Mouse (Mus musculus) adrenal gland, postnatal 0 days (tissue): ENCODE data around the gene Ankrd52. TPM values are rescaled to one million over a fixed set of nuclear protein-coding genes. Genes with fewer than 3 reads are reported as not detected.

Experiments
- microRNA-seq: library from miRNA; unstranded; fragments of <30 nt; microRNA quantifications from one replicate; pipeline ENCODE4, GENCODE M21; 2016; ENCODE audit warnings: borderline replicate concordance; ENCODE audit not compliant: insufficient number of aligned reads
- polyA plus RNA-seq: library from polyadenylated mRNA; unstranded; fragments of >200 nt; fragmentation: Nextera tagmentation; extraction: Ambion mirVana; gene quantifications from 2 replicates; pipeline ENCODE4 v1.2.1, GENCODE M21; 2015

The Ankrd52 gene
- 6.2 and 9.2 TPM in 2 replicates for polyA plus RNA-seq

DNA sequence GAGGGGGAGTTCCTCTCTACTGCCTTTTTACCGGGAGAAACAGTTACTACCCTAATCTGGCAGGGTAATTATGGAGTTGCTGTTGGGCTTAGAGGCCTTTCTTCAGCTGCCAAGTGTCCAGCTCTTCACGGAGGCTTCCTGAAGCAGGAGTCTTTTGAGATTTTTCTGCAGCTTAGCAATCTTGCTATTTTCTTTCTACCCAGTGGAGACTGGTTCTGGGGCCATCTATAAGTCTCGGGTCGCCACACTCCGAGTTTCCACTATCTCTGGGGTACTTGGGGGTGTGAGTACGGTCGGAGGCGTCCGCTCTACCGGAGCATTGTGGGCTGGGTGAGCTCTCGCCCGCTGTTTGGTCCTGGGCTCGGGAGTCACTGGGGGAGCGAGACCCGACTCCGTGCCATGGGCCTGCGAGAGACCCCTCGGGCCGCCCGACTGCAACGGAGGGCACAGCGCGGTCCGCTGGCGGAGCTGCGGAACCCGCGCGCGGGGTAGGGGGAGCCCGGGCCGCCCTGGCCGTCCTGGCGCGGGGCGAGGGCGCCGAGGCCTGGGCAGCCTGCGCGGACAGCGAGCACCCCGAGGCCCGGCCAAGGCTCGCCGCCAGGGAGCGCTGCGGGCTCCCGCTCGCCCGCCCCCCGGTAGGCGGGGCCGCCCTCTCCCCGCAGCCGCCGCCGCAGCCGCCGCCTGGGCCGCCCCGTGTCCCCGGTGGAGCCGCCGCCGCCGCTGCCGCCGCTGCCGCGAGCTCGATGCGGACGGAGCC, at the start of gene Ankrd52:
Ankrd52 (plus strand) TSS at position 661 of the 757 bp plus-strand sequence.

DNA sequence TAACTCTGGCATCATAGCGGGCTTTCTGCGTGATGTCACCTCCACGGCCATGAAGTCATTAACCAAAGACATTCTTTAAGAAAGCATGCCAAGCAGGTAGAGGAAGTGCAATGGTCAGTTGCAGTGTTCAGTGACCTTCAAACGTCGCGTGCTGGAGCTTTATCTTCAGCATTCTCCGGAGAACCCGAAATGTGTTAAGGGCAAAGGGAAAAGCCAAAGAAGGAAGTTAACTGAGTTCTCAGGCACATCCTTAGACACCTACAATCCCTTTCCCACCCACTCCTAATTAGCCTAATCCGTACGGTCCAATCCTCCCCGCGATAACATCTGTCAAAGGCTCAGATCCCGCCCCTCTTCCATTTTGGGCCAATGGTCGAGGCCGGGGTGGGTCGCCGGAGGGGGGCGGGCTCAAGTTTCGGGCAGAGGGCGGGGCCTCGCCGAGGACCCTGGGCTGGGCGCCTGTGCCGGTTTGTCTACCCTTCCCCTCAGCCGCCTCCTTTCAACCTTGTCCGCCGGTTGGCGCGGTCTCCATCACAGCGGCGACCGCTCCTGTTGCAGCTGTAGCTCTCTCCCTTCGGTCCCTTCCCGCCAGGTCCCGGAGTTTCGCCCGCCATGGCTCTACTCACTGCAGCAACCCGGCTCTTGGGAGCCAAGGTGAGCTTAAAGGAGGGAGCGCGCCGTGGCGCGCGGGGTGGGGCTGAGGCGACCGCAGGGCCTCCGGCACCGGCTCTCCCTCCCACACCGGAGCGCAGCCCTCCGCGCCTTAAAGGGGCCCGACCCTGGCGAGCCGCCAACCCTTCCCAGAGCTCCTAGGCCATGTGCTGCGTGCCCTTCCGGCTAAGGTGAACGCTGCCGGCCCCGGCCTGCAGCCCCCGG, 39.4 kb upstream of the Ankrd52 start, which contains the start of gene Cs:
Cs (plus strand) TSS at position 429 of the 876 bp plus-strand sequence.

DNA sequence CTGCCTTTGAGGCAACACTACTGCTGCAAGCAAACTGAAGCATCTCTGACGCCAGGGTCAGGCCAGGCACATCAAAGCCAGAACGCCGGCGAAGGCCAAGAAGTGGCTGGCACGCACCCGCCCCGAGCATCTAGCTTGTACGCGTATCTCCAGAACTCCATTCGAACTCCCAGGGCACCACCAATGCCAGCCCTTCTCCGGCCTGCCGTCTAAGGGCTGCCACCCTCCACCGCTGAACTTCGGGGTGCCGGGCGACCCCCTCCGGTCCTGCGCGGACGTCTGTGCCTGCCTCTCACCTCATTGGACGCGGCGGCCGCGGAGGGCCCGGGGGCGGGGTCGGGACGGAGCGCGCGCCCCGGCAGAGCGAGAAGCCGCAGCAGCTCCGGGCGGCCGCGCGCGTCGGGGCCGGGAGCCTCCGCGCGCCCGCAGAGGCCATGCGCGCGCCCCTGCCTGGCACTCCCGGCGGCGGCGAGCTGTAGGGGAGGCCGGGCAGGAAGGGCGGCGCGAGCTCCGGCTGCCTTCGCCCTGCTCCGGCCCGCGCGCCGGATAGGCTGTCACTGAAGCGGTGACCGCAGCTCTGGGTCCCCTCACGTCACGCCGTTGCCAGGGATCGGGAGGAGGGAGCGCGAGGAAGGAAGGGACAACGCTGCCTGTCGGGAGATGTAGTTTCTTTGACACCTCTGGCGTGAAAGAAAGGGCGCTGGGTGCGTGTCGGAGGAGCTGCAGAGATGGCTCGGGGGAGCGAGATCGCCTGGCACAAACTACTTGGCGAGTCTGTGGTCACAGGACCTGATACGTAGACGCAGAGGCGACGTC, 8.3 kb upstream of the Ankrd52 start, which contains the start of gene Coq10a:
Coq10a (minus strand) TSS at position 596 of the 816 bp plus-strand sequence.

DNA sequence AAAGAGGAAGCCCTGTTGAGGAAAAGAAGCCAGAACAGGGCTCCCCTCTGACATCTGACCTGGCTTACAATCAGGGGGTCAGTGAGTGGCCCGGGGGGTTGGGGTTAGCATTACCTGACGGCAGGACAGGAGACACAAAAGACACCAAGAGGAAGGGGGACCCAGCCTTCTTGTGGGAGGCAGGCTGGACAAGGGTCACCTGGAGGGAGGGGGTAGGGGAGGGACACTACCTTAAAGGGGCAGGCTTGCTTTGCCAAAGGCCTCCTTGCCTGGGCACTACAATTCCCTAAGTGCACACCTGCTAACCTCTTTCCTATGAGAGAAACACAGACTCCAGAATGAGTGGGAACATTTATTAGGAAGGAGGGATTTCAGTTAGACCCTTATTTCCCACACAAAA, 24.1 kb downstream of the Ankrd52 start, which contains the start of gene Slc39a5:
Slc39a5 (minus strand) TSS at position 174 of the 400 bp plus-strand sequence.

DNA sequence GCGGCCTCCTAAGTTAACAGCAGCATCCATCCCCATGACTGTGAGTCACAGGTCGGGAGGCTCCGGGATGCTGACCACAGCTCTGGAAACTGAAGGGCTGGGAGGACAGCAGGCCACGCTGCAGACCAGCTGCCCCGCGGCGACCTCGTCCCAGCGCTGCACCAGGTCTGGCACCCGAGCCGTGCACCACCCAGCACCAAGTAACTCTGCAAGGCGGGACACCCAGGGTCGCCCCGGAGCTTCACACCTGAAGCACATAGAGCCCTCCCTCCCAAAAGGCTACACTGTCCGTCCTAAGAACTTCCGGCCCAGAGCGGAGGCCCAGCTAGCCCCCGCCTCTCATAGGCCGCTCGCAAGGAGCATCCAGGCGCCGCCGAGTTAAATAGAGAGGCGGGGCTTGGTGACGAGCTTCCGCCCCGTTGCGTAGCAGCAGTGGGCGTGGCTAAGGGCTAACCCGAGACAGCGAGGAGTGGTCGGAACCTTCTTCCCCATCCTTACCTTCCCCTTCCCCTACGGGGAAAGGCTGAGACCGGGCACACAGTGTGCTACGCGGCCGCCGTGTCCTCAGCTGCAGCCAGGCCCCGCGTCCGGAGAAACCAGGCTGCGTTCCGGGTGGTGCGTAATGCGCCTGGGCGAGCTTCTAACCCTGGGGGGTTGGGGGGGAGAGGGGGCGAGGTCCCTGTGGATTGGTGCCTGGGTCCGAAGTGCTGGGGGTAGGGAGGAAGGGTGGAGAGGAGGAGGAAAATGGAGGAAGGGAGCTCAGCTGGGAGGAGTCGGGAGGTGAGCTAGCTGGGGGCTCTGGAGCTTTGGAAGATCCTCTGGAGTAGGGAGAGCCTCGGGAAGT, 34.5 kb downstream of the Ankrd52 start, which contains the start of the genes Nabp2 and Rnf41:
Nabp2 (minus strand) TSS at position 282 of the 844 bp plus-strand sequence.
Rnf41 (plus strand) TSS at position 447 of the 844 bp plus-strand sequence.

Small RNA genes lying within 50 kb of the gene (microRNA-seq; reads per million reads assigned to microRNA genes)
- gene Gm25361 (not detected), gene Gm26308 (not detected), gene Mir6914 (not detected), gene Mir6915 (1.4 reads per million), gene Mir8105 (not detected)

Other genes with a start within 250 kb of the Ankrd52 start
- gene Rbms2, start 196.8 kb upstream of the Ankrd52 start, polyA plus RNA-seq, result 23.6 and 24.9 TPM in 2 replicates
- gene Gls2, start 182.7 kb upstream of the Ankrd52 start, polyA plus RNA-seq, result 2.2 and 2.7 TPM in 2 replicates
- gene Spryd4, start 165.3 kb upstream of the Ankrd52 start, polyA plus RNA-seq, result 23.9 and 27.8 TPM in 2 replicates
- not detected in 2 replicates for gene Mip, start 151.3 kb upstream of the Ankrd52 start, polyA plus RNA-seq
- 14.5 and 19.1 TPM in 2 replicates for gene Timeless, start 145.1 kb upstream of the Ankrd52 start, polyA plus RNA-seq
- gene Apon, start 123.0 kb upstream of the Ankrd52 start, polyA plus RNA-seq, result 0.97 and 1.8 TPM in 2 replicates
- gene Apof, start 108.4 kb upstream of the Ankrd52 start, polyA plus RNA-seq, result 60.4 and 84.4 TPM in 2 replicates
- gene Stat2, start 106.6 kb upstream of the Ankrd52 start, polyA plus RNA-seq, result 14.1 and 24.5 TPM in 2 replicates
- gene Il23a, start 78.4 kb upstream of the Ankrd52 start, polyA plus RNA-seq, result 0.14 and 0.21 TPM in 2 replicates
- gene Pan2, start 73.8 kb upstream of the Ankrd52 start, polyA plus RNA-seq, result 10.9 and 16.2 TPM in 2 replicates
- 400 and 428 TPM in 2 replicates for gene Cnpy2, start 54.7 kb upstream of the Ankrd52 start, polyA plus RNA-seq
- 71.7 and 98.5 TPM in 2 replicates for gene Cs, start 39.4 kb upstream of the Ankrd52 start, polyA plus RNA-seq
- gene Coq10a, start 8.1 kb upstream of the Ankrd52 start, polyA plus RNA-seq, result 18.7 and 34.1 TPM in 2 replicates
- 1.5 and 1.7 TPM in 2 replicates for gene Slc39a5, start 24.1 kb downstream of the Ankrd52 start, polyA plus RNA-seq
- 66.1 and 77.6 TPM in 2 replicates for gene Nabp2, start 34.4 kb downstream of the Ankrd52 start, polyA plus RNA-seq
- gene Rnf41, start 34.5 kb downstream of the Ankrd52 start, polyA plus RNA-seq, result 28.0 and 29.6 TPM in 2 replicates
- gene Smarcc2, start 82.1 kb downstream of the Ankrd52 start, polyA plus RNA-seq, result 49.6 and 55.3 TPM in 2 replicates
- gene Myl6, start 117.0 kb downstream of the Ankrd52 start, polyA plus RNA-seq, result 1,391 and 2,048 TPM in 2 replicates
- gene Myl6b, start 121.6 kb downstream of the Ankrd52 start, polyA plus RNA-seq, result 1.8 and 4.1 TPM in 2 replicates
- 18.3 and 25.7 TPM in 2 replicates for gene Esyt1, start 148.8 kb downstream of the Ankrd52 start, polyA plus RNA-seq
- gene Zc3h10, start 170.7 kb downstream of the Ankrd52 start, polyA plus RNA-seq, result 10.9 and 12.5 TPM in 2 replicates
- gene Rpl41, start 172.2 kb downstream of the Ankrd52 start, polyA plus RNA-seq, result 3,668 and 6,742 TPM in 2 replicates
- gene Pa2g4, start 188.9 kb downstream of the Ankrd52 start, polyA plus RNA-seq, result 61.0 and 89.3 TPM in 2 replicates
- 2.7 and 4.1 TPM in 2 replicates for gene Erbb3, start 212.5 kb downstream of the Ankrd52 start, polyA plus RNA-seq
- 691 and 706 TPM in 2 replicates for gene Rps26, start 249.6 kb downstream of the Ankrd52 start, polyA plus RNA-seq